Comparison of ENCODE assay signal across 17 mouse cellular contexts in genomic region chr1:66324951-66325350, GRCm38 (mm10).
A peak's percentile ranks its signal among the peaks of the same experiment; 100 is the strongest.
DNase-seq lines count a peak whose midpoint lies in the region; ATAC-seq lines count a peak whose summit lies in the region.
"Had no signal": no experiment of that assay in that cellular context is flagged by ENCODE, and none has a peak within 500 bp of the region (broad histone marks: within the 10 kb centered on the region; RNA-seq: fewer than 3 reads in every experiment).

No protein-coding gene starts in this region.

- H3K4me1 ChIP-seq in forebrain, embryonic 12.5 days = peaks cover 37% of the 10 kb centered on the region
- peaks cover 6% of the 10 kb centered on the region for H3K4me1 ChIP-seq in forebrain, embryonic 11.5 days (replicated peaks; ENCODE audit: control insufficient read depth, insufficient read depth, low read length)
- H3K4me1 ChIP-seq in forebrain, embryonic 16.5 days (replicated peaks; ENCODE audit: control insufficient read depth, insufficient read depth, low read length) = peaks cover 35% of the 10 kb centered on the region
- H3K4me1 ChIP-seq in midbrain, embryonic 14.5 days (ENCODE audit: control insufficient read depth, insufficient read depth, low read length) = peaks cover 29% of the 10 kb centered on the region
- H3K4me1 ChIP-seq: limb, embryonic 15.5 days had no signal

- no peaks in the 10 kb centered on the region for H3K27me3 ChIP-seq in forebrain, embryonic 12.5 days
- H3K27me3 ChIP-seq in forebrain, embryonic 11.5 days (ENCODE audit: control insufficient read depth, insufficient read depth, low read length) = no peaks in the 10 kb centered on the region
- no peaks in the 10 kb centered on the region for H3K27me3 ChIP-seq in forebrain, embryonic 16.5 days (replicated peaks; ENCODE audit: control insufficient read depth, insufficient read depth, low read length)
- H3K27me3 ChIP-seq in midbrain, embryonic 14.5 days (ENCODE audit: control insufficient read depth, insufficient read depth, low read length) = no peaks in the 10 kb centered on the region
- H3K27me3 ChIP-seq: limb, embryonic 15.5 days had no signal

- H3K36me3 ChIP-seq in forebrain, embryonic 12.5 days (replicated peaks) = 0 out of 2 replicates have a peak, but pooled peaks cover 3% of the 10 kb centered on the region
- no peaks in the 10 kb centered on the region for H3K36me3 ChIP-seq in forebrain, embryonic 11.5 days (ENCODE audit: control insufficient read depth, insufficient read depth, low read length)
- 0 out of 2 replicates have a peak, but pooled peaks cover under 1% of the 10 kb centered on the region for H3K36me3 ChIP-seq in forebrain, embryonic 16.5 days (ENCODE audit: control insufficient read depth, insufficient read depth)
- H3K36me3 ChIP-seq in midbrain, embryonic 14.5 days (ENCODE audit: control insufficient read depth, insufficient read depth, low read length) = peaks cover 4% of the 10 kb centered on the region; the same call in 1 of the 2 replicates
- H3K36me3 ChIP-seq: embryonic facial prominence, embryonic 10.5 days; limb, embryonic 15.5 days had no signal

- ATAC-seq in forebrain, embryonic 12.5 days (ENCODE audit: low FRiP score) = no peak
- ATAC-seq in forebrain, embryonic 11.5 days (replicated peaks; ENCODE audit: low FRiP score) = no peak
- no peak for ATAC-seq in forebrain, embryonic 16.5 days
- no peak for ATAC-seq in midbrain, embryonic 14.5 days (ENCODE audit: low FRiP score, low TSS enrichment)
- ATAC-seq: intestine, postnatal 0 days had no signal

- H3K4me3 ChIP-seq in forebrain, embryonic 12.5 days (replicated peaks) = no peak overlapping the region
- H3K4me3 ChIP-seq in forebrain, embryonic 11.5 days (ENCODE audit: low read depth, low read length) = no peak overlapping the region
- H3K4me3 ChIP-seq in forebrain, embryonic 16.5 days (replicated peaks; ENCODE audit: low read length) = peak overlapping the region; percentile 24
- H3K4me3 ChIP-seq in midbrain, embryonic 14.5 days (replicated peaks; ENCODE audit: low read depth, low read length) = peak overlapping the region; percentile 41
- H3K4me3 ChIP-seq: embryonic facial prominence, embryonic 10.5 days; heart, adult 2 months; limb, embryonic 15.5 days had no signal

- H3K9ac ChIP-seq in forebrain, embryonic 12.5 days = no peak overlapping the region
- no peak overlapping the region for H3K9ac ChIP-seq in forebrain, embryonic 11.5 days (ENCODE audit: low read length)
- H3K9ac ChIP-seq in forebrain, embryonic 16.5 days (replicated peaks; ENCODE audit: low read depth, low read length) = no peak overlapping the region
- peak overlapping the region; percentile 76 for H3K9ac ChIP-seq in midbrain, embryonic 14.5 days (replicated peaks; ENCODE audit: low read length)
- H3K9ac ChIP-seq: limb, embryonic 15.5 days had no signal

- H3K9me3 ChIP-seq in forebrain, embryonic 12.5 days = no peaks in the 10 kb centered on the region
- H3K9me3 ChIP-seq in forebrain, embryonic 11.5 days (ENCODE audit: control insufficient read depth, low read length) = no peaks in the 10 kb centered on the region
- no peaks in the 10 kb centered on the region for H3K9me3 ChIP-seq in forebrain, embryonic 16.5 days (ENCODE audit: control insufficient read depth, low read length)
- no peaks in the 10 kb centered on the region for H3K9me3 ChIP-seq in midbrain, embryonic 14.5 days (ENCODE audit: control insufficient read depth, low read length)
- H3K9me3 ChIP-seq: embryonic facial prominence, embryonic 10.5 days; limb, embryonic 15.5 days had no signal

- no peak overlapping the region for H3K27ac ChIP-seq in forebrain, embryonic 12.5 days
- H3K27ac ChIP-seq in forebrain, embryonic 11.5 days (ENCODE audit: low read depth, low read length) = no peak overlapping the region
- no peak overlapping the region for H3K27ac ChIP-seq in forebrain, embryonic 16.5 days (ENCODE audit: low read length)
- H3K27ac ChIP-seq in midbrain, embryonic 14.5 days (replicated peaks; ENCODE audit: low read depth, low read length) = no peak overlapping the region
- H3K27ac ChIP-seq: embryonic facial prominence, embryonic 10.5 days; heart, adult 2 months; limb, embryonic 15.5 days had no signal

- no peak for DNase-seq in forebrain, embryonic 11.5 days (ENCODE audit: low spot score)
- DNase-seq in cerebellum, adult 9-11 months = peak; percentile 37
- peak; percentile 36 for DNase-seq in midbrain, embryonic 14.5 days
- no peak for DNase-seq in kidney, adult 8-10 months
- no peak for DNase-seq in kidney, adult 9 months
- no peak for DNase-seq in spleen, postnatal 10 days (ENCODE audit: low spot score in 2 of 2)
- DNase-seq: adrenal gland, postnatal 10 days; B cell, adult 2 months; heart, adult 2 months; heart, postnatal 10 days; lung, adult 2 months; thymus, adult 18-20 months had no signal

- peak overlapping the region; percentile 34; the same call in 1 of the 2 replicates for H3K4me2 ChIP-seq in forebrain, embryonic 12.5 days
- H3K4me2 ChIP-seq in forebrain, embryonic 11.5 days (ENCODE audit: low read depth, low read length, severe bottlenecking) = no peak overlapping the region
- peak overlapping the region; percentile 49 for H3K4me2 ChIP-seq in forebrain, embryonic 16.5 days (ENCODE audit: low read length)
- H3K4me2 ChIP-seq in midbrain, embryonic 14.5 days (ENCODE audit: low read length) = peak overlapping the region; percentile 73
- H3K4me2 ChIP-seq: limb, embryonic 15.5 days had no signal

Comparison
In these comparisons a context has a peak if more than half of its experiments do, and no peak if none do; other contexts are left out.
1. H3K4me3 ChIP-seq: peak in forebrain, embryonic 16.5 days (single experiment) and midbrain, embryonic 14.5 days (single experiment); none in forebrain, embryonic 12.5 days (single experiment) and forebrain, embryonic 11.5 days (single experiment).
2. DNase-seq: peak in cerebellum, adult 9-11 months (single experiment) and midbrain, embryonic 14.5 days (single experiment); none in forebrain, embryonic 11.5 days (single experiment), kidney, adult 8-10 months (0 of 2), kidney, adult 9 months (single experiment) and spleen, postnatal 10 days (0 of 2).